Mouse (Mus musculus) C2C12 (cell line): ENCODE measurements at regions not wholly inside any gene's neighbourhood (a gene's known extent, or its start where the extent isn't known, plus 50 kb on each side); places are given as distances from the start of the nearest gene placed in this dataset.

Experiments used
- CEBPB ChIP-seq: IDR thresholded peaks from one replicate; pipeline ENCODE4 v1.6.1; 2011; ENCODE audit warnings: low read depth, mild to moderate bottlenecking, control low read depth, moderate library complexity
- CTCF ChIP-seq: IDR thresholded peaks from one replicate; pipeline ENCODE4 v1.5.1; 2011; ENCODE audit not compliant: control insufficient read depth, insufficient read depth, insufficient read length
- FOSL1 ChIP-seq: IDR thresholded peaks from one replicate; pipeline ENCODE4 v1.8.0; 2011; ENCODE audit warnings: mild to moderate bottlenecking, low read length; ENCODE audit not compliant: poor library complexity, insufficient read depth, severe bottlenecking
- MYOD1 ChIP-seq: IDR thresholded peaks from one replicate; pipeline ENCODE4 v1.6.1; 2011; ENCODE audit warnings: low read depth; ENCODE audit not compliant: control insufficient read depth, insufficient read length
- USF1 ChIP-seq: IDR thresholded peaks from one replicate; pipeline ENCODE4 v1.6.1; 2011; ENCODE audit warnings: low read depth, mild to moderate bottlenecking, control low read depth, moderate library complexity

- TF ChIP-seq CTCF (no peak), MYOD1 (no peak), CEBPB (no peak), USF1 (no peak), FOSL1 (no peak)
Measured at GRCm38 (mm10) chr1:186312008-186312407, 194.9 kb upstream of the Lyplal1 start.
